Mouse (Mus musculus) midbrain, embryonic 12.5 days (tissue): ENCODE data around the gene Arhgef3. TPM values are rescaled to one million over a fixed set of nuclear protein-coding genes. Genes with fewer than 3 reads are reported as not detected.

ENCODE experiments used
- ATAC-seq: fragments of 200-750 bp; cut with Nextera tagmentation; 2 replicates; pipeline ENCODE4 v1.8.0; 2017; ENCODE audit warnings: low read depth, moderate TSS enrichment, moderate library complexity; ENCODE audit not compliant: low FRiP score
- H3K27ac ChIP-seq: fragments of 300-500 bp; sonication (generic); replicated peaks from 2 replicates; pipeline ENCODE4 v1.5.1; 2016; ENCODE audit warnings: mild to moderate bottlenecking
- H3K27me3 ChIP-seq: fragments of 300-500 bp; sonication (generic); 2 replicates; pipeline ENCODE4 v1.6.1; 2016; ENCODE audit warnings: mild to moderate bottlenecking
- H3K36me3 ChIP-seq: fragments of 300-500 bp; sonication (generic); 2 replicates; pipeline ENCODE4 v1.6.1; 2016
- H3K4me1 ChIP-seq: fragments of 300-500 bp; sonication (generic); 2 replicates; pipeline ENCODE4 v1.6.1; 2016
- H3K4me2 ChIP-seq: fragments of 300-500 bp; sonication (generic); replicated peaks from 2 replicates; pipeline ENCODE4 v1.6.1; 2016; ENCODE audit warnings: mild to moderate bottlenecking, moderate library complexity
- H3K4me3 ChIP-seq: fragments of 300-500 bp; sonication (generic); 2 replicates; pipeline ENCODE4 v1.5.1; 2016; ENCODE audit warnings: mild to moderate bottlenecking
- H3K9ac ChIP-seq: fragments of 300-500 bp; sonication (generic); replicated peaks from 2 replicates; pipeline ENCODE4 v1.6.1; 2016; ENCODE audit warnings: mild to moderate bottlenecking, moderate library complexity
- H3K9me3 ChIP-seq: fragments of 300-500 bp; sonication (generic); 2 replicates; pipeline ENCODE4 v1.6.1; 2016; ENCODE audit warnings: mild to moderate bottlenecking
- WGBS: fragments of 180-500 bp; shearing (Covaris S2); methylation state at CpG from one replicate; pipeline ENCODE4 v1.1.7; 2016; 5-methylcytosine and 5-hydroxymethylcytosine counted together
- polyA plus RNA-seq: library from polyadenylated mRNA; unstranded; fragments of >200 nt; fragmentation: Nextera tagmentation; extraction: Ambion mirVana; gene quantifications from 2 replicates; pipeline ENCODE4 v1.2.1, GENCODE M21; 2016

Gene Arhgef3
- polyA plus RNA-seq, 1 experiment from 2014 or later = 2.2 TPM

- H3K27ac ChIP-seq = no peak overlapping the region
- no peak overlapping the region for H3K4me3 ChIP-seq
- H3K36me3 ChIP-seq = no peaks in the 10 kb centered on the region
- 90% methylated on average over 7 of the region's 7 CpGs for WGBS
- H3K4me1 ChIP-seq = no peaks in the 10 kb centered on the region
- no peaks in the 10 kb centered on the region for H3K27me3 ChIP-seq
- H3K9me3 ChIP-seq = no peaks in the 10 kb centered on the region
- no peak for ATAC-seq
- no peak overlapping the region for H3K9ac ChIP-seq
- no peak overlapping the region for H3K4me2 ChIP-seq
Observed at GRCm38 (mm10) chr14:27295821-27296220, 181.1 kb downstream of the Arhgef3 start.

- ATAC-seq = no peak
- WGBS = 86% methylated on average over 5 of the region's 5 CpGs
- Histone ChIP-seq H3K9ac (no peak overlapping the region), H3K9me3 (no peaks in the 10 kb centered on the region), H3K27me3 (no peaks in the 10 kb centered on the region), H3K4me2 (no peak overlapping the region), H3K4me3 (no peak overlapping the region), H3K4me1 (no peaks in the 10 kb centered on the region), H3K27ac (no peak overlapping the region), H3K36me3 (no peaks in the 10 kb centered on the region)
Observed at GRCm38 (mm10) chr14:27296987-27297386, 182.3 kb downstream of the Arhgef3 start.

GRCm38 (mm10) chr14:27298875-27299274 is 184.2 kb downstream of the Arhgef3 start:
- no peaks in the 10 kb centered on the region for H3K27me3 ChIP-seq
- no peak overlapping the region for H3K4me2 ChIP-seq
- H3K9me3 ChIP-seq = no peaks in the 10 kb centered on the region
- H3K27ac ChIP-seq = no peak overlapping the region
- 75% methylated on average over 2 of the region's 2 CpGs for WGBS
- no peaks in the 10 kb centered on the region for H3K36me3 ChIP-seq
- no peak overlapping the region for H3K4me3 ChIP-seq
- ATAC-seq = no peak
- no peak overlapping the region for H3K9ac ChIP-seq
- no peaks in the 10 kb centered on the region for H3K4me1 ChIP-seq

- H3K4me1 ChIP-seq = no peaks in the 10 kb centered on the region
- H3K9me3 ChIP-seq = no peaks in the 10 kb centered on the region
- H3K4me3 ChIP-seq = no peak overlapping the region
- H3K27me3 ChIP-seq = no peaks in the 10 kb centered on the region
- H3K4me2 ChIP-seq = no peak overlapping the region
- no peak for ATAC-seq
- no peak overlapping the region for H3K9ac ChIP-seq
- no peak overlapping the region for H3K27ac ChIP-seq
- no peaks in the 10 kb centered on the region for H3K36me3 ChIP-seq
- WGBS = 78% methylated on average over 4 of the region's 4 CpGs
Observed at GRCm38 (mm10) chr14:27299705-27300104, 185.0 kb downstream of the Arhgef3 start.

GRCm38 (mm10) chr14:27301768-27302499 is 187.2 kb downstream of the Arhgef3 start:
- ATAC-seq = no peak
- Histone ChIP-seq H3K4me1 (no peaks in the 10 kb centered on the region), H3K27me3 (no peaks in the 10 kb centered on the region), H3K36me3 (no peaks in the 10 kb centered on the region), H3K4me2 (no peak overlapping the region), H3K4me3 (no peak overlapping the region), H3K27ac (no peak overlapping the region), H3K9me3 (no peaks in the 10 kb centered on the region), H3K9ac (no peak overlapping the region)
- WGBS = 84% methylated on average over 5 of the region's 5 CpGs

GRCm38 (mm10) chr14:27303294-27303693 is 188.6 kb downstream of the Arhgef3 start:
- 84% methylated on average over 4 of the region's 4 CpGs for WGBS
- H3K27ac ChIP-seq = no peak overlapping the region
- H3K27me3 ChIP-seq = no peaks in the 10 kb centered on the region
- no peak overlapping the region for H3K9ac ChIP-seq
- H3K36me3 ChIP-seq = no peaks in the 10 kb centered on the region
- H3K4me1 ChIP-seq = no peaks in the 10 kb centered on the region
- no peaks in the 10 kb centered on the region for H3K9me3 ChIP-seq
- no peak for ATAC-seq
- no peak overlapping the region for H3K4me2 ChIP-seq
- no peak overlapping the region for H3K4me3 ChIP-seq

- H3K4me3 ChIP-seq = no peak overlapping the region
- 76% methylated on average over 4 of the region's 4 CpGs for WGBS
- H3K36me3 ChIP-seq = no peaks in the 10 kb centered on the region
- no peaks in the 10 kb centered on the region for H3K27me3 ChIP-seq
- no peak overlapping the region for H3K27ac ChIP-seq
- no peak overlapping the region for H3K4me2 ChIP-seq
- H3K9me3 ChIP-seq = no peaks in the 10 kb centered on the region
- no peak for ATAC-seq
- no peaks in the 10 kb centered on the region for H3K4me1 ChIP-seq
- no peak overlapping the region for H3K9ac ChIP-seq
Observed at GRCm38 (mm10) chr14:27304408-27304807, 189.7 kb downstream of the Arhgef3 start.

GRCm38 (mm10) chr14:27308761-27309160 is 194.1 kb downstream of the Arhgef3 start:
- H3K9me3 ChIP-seq = no peaks in the 10 kb centered on the region
- no peak overlapping the region for H3K9ac ChIP-seq
- no peaks in the 10 kb centered on the region for H3K36me3 ChIP-seq
- no peak overlapping the region for H3K4me3 ChIP-seq
- no peak overlapping the region for H3K27ac ChIP-seq
- 73% methylated on average over 3 of the region's 3 CpGs for WGBS
- no peak overlapping the region for H3K4me2 ChIP-seq
- no peak for ATAC-seq
- no peaks in the 10 kb centered on the region for H3K27me3 ChIP-seq
- H3K4me1 ChIP-seq = no peaks in the 10 kb centered on the region

DNA sequence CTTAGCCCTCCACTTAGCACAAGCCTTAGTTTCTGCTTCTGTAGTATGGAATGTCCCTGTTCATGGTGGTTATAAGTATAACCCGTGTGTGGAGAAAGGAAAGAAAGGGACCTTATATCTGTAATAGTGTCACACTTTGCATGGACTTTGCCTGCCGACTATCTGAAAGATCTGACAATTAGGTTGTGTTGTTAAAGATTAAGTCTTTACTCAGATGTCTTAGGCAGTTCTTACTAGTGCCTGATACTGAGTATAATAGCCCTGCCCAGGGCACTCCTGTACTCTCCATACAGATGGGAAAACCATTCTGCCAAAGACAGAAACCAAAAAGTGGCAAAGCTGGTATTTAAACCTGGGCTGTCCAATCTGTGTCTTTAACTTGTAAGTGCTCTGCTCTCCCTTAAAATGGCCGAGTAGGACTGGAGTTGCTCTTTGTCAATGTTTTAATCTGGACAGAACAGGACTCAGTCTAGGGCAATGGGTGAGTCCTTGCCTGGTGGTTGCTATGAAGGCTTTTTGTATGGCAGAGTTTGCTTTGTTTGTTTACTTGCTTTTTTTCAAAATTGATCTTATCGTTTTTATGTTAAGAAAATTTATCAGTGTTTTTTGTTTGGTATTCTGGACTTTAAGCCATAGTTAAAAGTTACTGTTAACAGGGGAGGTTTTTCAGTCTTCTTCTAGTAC is 196.0 kb downstream of the Arhgef3 start:
- no peak for ATAC-seq
- H3K4me3 ChIP-seq = no peak overlapping the region
- 77% methylated on average over 4 of the region's 4 CpGs for WGBS

DNA sequence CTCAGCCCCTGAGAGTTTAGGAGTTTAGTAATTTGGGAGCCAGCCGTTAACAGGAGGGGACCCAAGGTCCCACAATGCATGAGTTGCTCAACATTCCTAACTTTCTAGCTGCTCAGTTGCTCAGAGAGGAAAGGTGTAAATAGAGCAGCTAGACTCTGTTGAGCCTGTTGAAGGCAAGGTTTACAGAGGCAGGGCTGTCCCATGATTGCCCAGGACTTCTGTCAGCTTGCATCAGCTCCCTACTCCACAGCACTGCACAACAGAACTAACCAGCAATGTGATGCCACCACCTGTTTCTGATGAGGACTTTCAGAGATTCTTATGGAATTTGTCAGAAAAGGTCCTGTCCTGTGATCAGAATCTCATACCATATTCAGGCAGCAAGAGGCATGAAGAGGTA is 197.7 kb downstream of the Arhgef3 start:
- H3K27ac ChIP-seq = no peak overlapping the region
- H3K9me3 ChIP-seq = no peaks in the 10 kb centered on the region
- no peaks in the 10 kb centered on the region for H3K36me3 ChIP-seq
- H3K9ac ChIP-seq = no peak overlapping the region
- no peak overlapping the region for H3K4me3 ChIP-seq
- no peak overlapping the region for H3K4me2 ChIP-seq
- no peaks in the 10 kb centered on the region for H3K4me1 ChIP-seq
- WGBS = 95% methylated on average over 1 of the region's 1 CpGs
- no peaks in the 10 kb centered on the region for H3K27me3 ChIP-seq
- no peak for ATAC-seq

More for the DNA sequence above, 196.0 kb downstream of the Arhgef3 start:
- Histone ChIP-seq H3K27ac (no peak overlapping the region), H3K27me3 (no peaks in the 10 kb centered on the region), H3K4me1 (no peaks in the 10 kb centered on the region), H3K9ac (no peak overlapping the region), H3K36me3 (no peaks in the 10 kb centered on the region), H3K9me3 (no peaks in the 10 kb centered on the region), H3K4me2 (no peak overlapping the region)

DNA sequence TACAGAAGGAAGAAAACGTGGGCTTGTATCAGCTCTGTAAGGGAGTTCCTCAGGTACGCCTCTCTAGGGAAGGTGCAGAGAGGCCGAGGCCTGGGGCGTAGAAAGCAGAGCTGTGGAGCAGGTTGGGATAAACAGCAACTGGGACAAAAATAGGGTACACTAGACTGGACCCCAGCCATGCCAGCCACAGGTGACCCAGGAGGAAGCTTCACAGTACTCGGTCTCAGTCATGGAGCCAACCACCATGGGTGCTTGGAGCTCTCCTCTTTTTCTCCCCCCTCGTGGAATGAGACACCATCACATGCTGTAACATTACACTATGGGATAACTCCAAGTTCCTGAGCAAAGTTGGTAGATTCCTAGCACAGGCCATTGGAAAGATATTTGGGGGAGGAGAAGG is 201.0 kb downstream of the Arhgef3 start:
- Histone ChIP-seq H3K4me3 (no peak overlapping the region), H3K4me1 (no peaks in the 10 kb centered on the region), H3K4me2 (no peak overlapping the region), H3K9ac (no peak overlapping the region), H3K36me3 (no peaks in the 10 kb centered on the region), H3K27me3 (no peaks in the 10 kb centered on the region), H3K27ac (no peak overlapping the region), H3K9me3 (no peaks in the 10 kb centered on the region)
- ATAC-seq = no peak
- 90% methylated on average over 6 of the region's 6 CpGs for WGBS

DNA sequence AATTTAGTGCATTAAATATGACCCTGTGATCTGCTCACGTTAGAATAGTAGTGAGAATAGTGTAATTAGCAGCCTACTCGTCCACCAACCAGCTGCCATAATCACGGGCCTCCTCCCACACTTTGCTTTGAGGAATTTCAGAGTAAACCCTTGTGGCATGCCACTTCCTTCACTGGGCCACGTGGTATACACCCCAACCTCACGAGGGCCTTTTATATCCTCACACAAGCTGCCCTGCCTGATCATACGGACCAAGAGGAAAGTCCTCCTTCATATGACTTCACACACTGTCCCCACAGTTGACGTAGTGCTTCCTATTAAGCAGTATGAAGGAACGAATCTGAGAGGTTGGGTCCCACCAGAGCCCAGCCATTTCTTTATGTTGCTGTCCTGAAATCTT is 202.4 kb downstream of the Arhgef3 start:
- Histone ChIP-seq H3K27ac (no peak overlapping the region), H3K27me3 (no peaks in the 10 kb centered on the region), H3K36me3 (no peaks in the 10 kb centered on the region), H3K4me3 (no peak overlapping the region), H3K9me3 (no peaks in the 10 kb centered on the region), H3K4me1 (no peaks in the 10 kb centered on the region), H3K9ac (no peak overlapping the region), H3K4me2 (no peak overlapping the region)
- 81% methylated on average over 8 of the region's 8 CpGs for WGBS
- ATAC-seq = no peak
